Mouse (Mus musculus): ENCODE measurements around the gene Gm20498. TPM values are rescaled to one million over a fixed set of nuclear protein-coding genes. Genes with fewer than 3 reads are reported as not detected.

Gm20498 gene
- total and polyA plus RNA-seq, 3 experiments = 41.5 to 46.2 TPM; not detected in 1

- no peak overlapping the region for H3K9ac ChIP-seq (ENCODE audit: control insufficient read depth, low read depth, low read length, poor library complexity, severe bottlenecking)
- no peaks in the 10 kb centered on the region for H3K9me3 ChIP-seq (replicated peaks; ENCODE audit: insufficient read depth, low read length)
- H3K4me3 ChIP-seq (ENCODE audit: control insufficient read depth in 1 of 2, insufficient read depth in 1 of 2, low read depth in 2 of 2, low read length in 2 of 2) = no peak overlapping the region
- no peaks in the 10 kb centered on the region for H3K79me2 ChIP-seq (ENCODE audit: control insufficient read depth, insufficient read depth, low read length, poor library complexity)
- DNase-seq (ENCODE audit: low read depth, low spot score) = no peak
- peaks cover 0 to 8% of the 10 kb centered on the region in 2 experiments; a peak in 2 of 4 replicates for H3K36me3 ChIP-seq (ENCODE audit: control insufficient read depth in 1 of 2, insufficient read depth in 2 of 2, low read length in 2 of 2)
- H3K27me3 ChIP-seq (ENCODE audit: control insufficient read depth in 1 of 2, insufficient read depth in 2 of 2, low read length in 2 of 2) = no peaks in the 10 kb centered on the region
- H3K27ac ChIP-seq (ENCODE audit: control insufficient read depth, low read depth, low read length) = no peak overlapping the region
- TF ChIP-seq CHD2 (IDR thresholded peaks at IDR 0.05; ENCODE audit: low read length) = no peak
- no peak for TF ChIP-seq TAL1 (IDR thresholded peaks at IDR 0.05; ENCODE audit: low read length)
- TF ChIP-seq TCF12 (IDR thresholded peaks at IDR 0.05; ENCODE audit: low read depth, low read length) = no peak
- no peak for TF ChIP-seq ZMIZ1 (IDR thresholded peaks at IDR 0.05; ENCODE audit: low read depth, low read length)
- TF ChIP-seq GATA1 (IDR thresholded peaks at IDR 0.05; ENCODE audit: low read depth, low read length) = no peak
- no peak for TF ChIP-seq NRF1 (IDR thresholded peaks at IDR 0.05; ENCODE audit: insufficient read depth, low read depth, low read length, poor library complexity, severe bottlenecking)
- TF ChIP-seq RAD21 (IDR thresholded peaks at IDR 0.05; ENCODE audit: low read depth, low read length) = no peak
- no peak for TF ChIP-seq TBP (IDR thresholded peaks at IDR 0.05; ENCODE audit: low read depth, low read length)
- no peak for TF ChIP-seq MEF2A (IDR thresholded peaks at IDR 0.05; ENCODE audit: extremely low read depth, insufficient replicate concordance, low read depth, low read length, poor library complexity, severe bottlenecking)
- TF ChIP-seq POLR2A (IDR thresholded peaks at IDR 0.05; ENCODE audit: control insufficient read depth in 1 of 2, insufficient read depth in 1 of 2, low read depth in 1 of 2, low read length in 2 of 2, poor library complexity in 1 of 2) = no peak
- no peak for TF ChIP-seq RCOR1 (IDR thresholded peaks at IDR 0.05; ENCODE audit: low read depth, low read length)
- no peak for TF ChIP-seq ELF1 (IDR thresholded peaks at IDR 0.05; ENCODE audit: low read depth, low read length)
- no peak for TF ChIP-seq MYC (IDR thresholded peaks at IDR 0.05; ENCODE audit: low read depth, low read length)
- TF ChIP-seq MXI1 (IDR thresholded peaks at IDR 0.05; ENCODE audit: low read depth, low read length) = no peak
- TF ChIP-seq KAT2A (conservative IDR thresholded peaks at IDR 0.05; ENCODE audit: low read depth, low read length) = no peak
- no peak for TF ChIP-seq UBTF (IDR thresholded peaks at IDR 0.05; ENCODE audit: borderline replicate concordance, insufficient read depth, low read depth, low read length)
- TF ChIP-seq HCFC1 (IDR thresholded peaks at IDR 0.05; ENCODE audit: low read depth, low read length) = no peak
- H3K4me1 ChIP-seq (ENCODE audit: control insufficient read depth in 1 of 2, insufficient read depth in 2 of 2, low read length in 2 of 2) = peaks cover 4 to 5% of the 10 kb centered on the region in 2 experiments; a peak in 3 of 4 replicates
These were observed 16.6 kb upstream of the Gm20498 start for GRCm38 (mm10) chr12:81549286-81549685.

GRCm38 (mm10) chr12:81547163-81547562 lies 14.5 kb upstream of the Gm20498 start:
- peak overlapping the region in 1 of 2 experiments; percentile 7; a peak in 1 of 4 replicates for H3K4me3 ChIP-seq (ENCODE audit: control insufficient read depth in 1 of 2, insufficient read depth in 1 of 2, low read depth in 2 of 2, low read length in 2 of 2)
- H3K27ac ChIP-seq (ENCODE audit: control insufficient read depth, low read depth, low read length) = no peak overlapping the region
- no peaks in the 10 kb centered on the region for H3K79me2 ChIP-seq (ENCODE audit: control insufficient read depth, insufficient read depth, low read length, poor library complexity)
- H3K27me3 ChIP-seq (ENCODE audit: control insufficient read depth in 1 of 2, insufficient read depth in 2 of 2, low read length in 2 of 2) = no peaks in the 10 kb centered on the region
- no peak for TF ChIP-seq SMC3 (IDR thresholded peaks at IDR 0.05; ENCODE audit: low read depth, low read length)
- TF ChIP-seq GATA1 (IDR thresholded peaks at IDR 0.05; ENCODE audit: low read depth, low read length) = peak; percentile 41
- no peak for TF ChIP-seq CTCF (IDR thresholded peaks at IDR 0.05 in 2 of 3, conservative IDR thresholded peaks at IDR 0.05 in 1 of 3; ENCODE audit: control insufficient read depth in 1 of 3, insufficient read depth in 1 of 3, low read depth in 2 of 3, low read length in 3 of 3, poor library complexity in 1 of 3, severe bottlenecking in 1 of 3)
- TF ChIP-seq KAT2A (conservative IDR thresholded peaks at IDR 0.05; ENCODE audit: low read depth, low read length) = no peak
- no peak for TF ChIP-seq MYC (IDR thresholded peaks at IDR 0.05; ENCODE audit: low read depth, low read length)
- TF ChIP-seq EP300 (IDR thresholded peaks at IDR 0.05; ENCODE audit: low read depth in 1 of 2, low read length in 2 of 2) = peak; percentile 17 to 57; a peak in 3 of 4 replicates
- no peak for TF ChIP-seq POLR2A (IDR thresholded peaks at IDR 0.05; ENCODE audit: control insufficient read depth in 1 of 2, insufficient read depth in 1 of 2, low read depth in 1 of 2, low read length in 2 of 2, poor library complexity in 1 of 2)
- TF ChIP-seq TAL1 (IDR thresholded peaks at IDR 0.05; ENCODE audit: low read length) = peak; percentile 26; the same call in 1 of the 2 replicates
- TF ChIP-seq RCOR1 (IDR thresholded peaks at IDR 0.05; ENCODE audit: low read depth, low read length) = peak; percentile 85
- TF ChIP-seq E2F4 (IDR thresholded peaks at IDR 0.05; ENCODE audit: borderline replicate concordance, low read depth, low read length) = no peak
- peaks cover 4 to 5% of the 10 kb centered on the region in 2 experiments; a peak in 3 of 4 replicates for H3K4me1 ChIP-seq (ENCODE audit: control insufficient read depth in 1 of 2, insufficient read depth in 2 of 2, low read length in 2 of 2)
- peaks cover 0 to 8% of the 10 kb centered on the region in 2 experiments; a peak in 2 of 4 replicates for H3K36me3 ChIP-seq (ENCODE audit: control insufficient read depth in 1 of 2, insufficient read depth in 2 of 2, low read length in 2 of 2)
- peak; percentile 53 for DNase-seq (ENCODE audit: low read depth, low spot score)
- H3K9me3 ChIP-seq (replicated peaks; ENCODE audit: insufficient read depth, low read length) = no peaks in the 10 kb centered on the region
- H3K9ac ChIP-seq (ENCODE audit: control insufficient read depth, low read depth, low read length, poor library complexity, severe bottlenecking) = no peak overlapping the region
